Mouse (Mus musculus) intestine, embryonic 16.5 days (tissue): ENCODE data around the gene Ctcfl. TPM values are rescaled to one million over a fixed set of nuclear protein-coding genes. Genes with fewer than 3 reads are reported as not detected.

ENCODE experiments used
- ATAC-seq: fragments of 200-750 bp; cut with Nextera tagmentation; 2 replicates; pipeline ENCODE4 v1.8.0; 2017; ENCODE audit warnings: moderate TSS enrichment, moderate library complexity
- H3K27ac ChIP-seq: fragments of 300-500 bp; sonication (generic); 2 replicates; pipeline ENCODE4 v1.5.1; 2014; ENCODE audit warnings: mild to moderate bottlenecking, low read length
- H3K27me3 ChIP-seq: fragments of 300-500 bp; sonication (generic); replicated peaks from 2 replicates; pipeline ENCODE4 v1.6.1; 2014; ENCODE audit warnings: low read length, control low read depth, mixed read lengths; ENCODE audit not compliant: control insufficient read depth, insufficient read depth
- H3K36me3 ChIP-seq: fragments of 300-500 bp; sonication (generic); 2 replicates; pipeline ENCODE4 v1.6.1; 2014; ENCODE audit warnings: low read length, control low read depth; ENCODE audit not compliant: control insufficient read depth, insufficient read depth
- H3K4me1 ChIP-seq: fragments of 300-500 bp; sonication (generic); 2 replicates; pipeline ENCODE4 v1.6.1; 2014; ENCODE audit warnings: low read length, control low read depth, mixed read lengths; ENCODE audit not compliant: control insufficient read depth, insufficient read depth
- H3K4me2 ChIP-seq: fragments of 300-500 bp; sonication (generic); 2 replicates; pipeline ENCODE4 v1.6.1; 2014; ENCODE audit warnings: low read depth, low read length, control low read depth
- H3K4me3 ChIP-seq: fragments of 300-500 bp; sonication (generic); 2 replicates; pipeline ENCODE4 v1.5.1; 2014; ENCODE audit warnings: mild to moderate bottlenecking, low read length
- H3K9ac ChIP-seq: fragments of 300-500 bp; sonication (generic); 2 replicates; pipeline ENCODE4 v1.6.1; 2014; ENCODE audit warnings: low read depth, low read length
- H3K9me3 ChIP-seq: fragments of 300-500 bp; sonication (generic); 2 replicates; pipeline ENCODE4 v1.6.1; 2016; ENCODE audit warnings: low read length, control low read depth; ENCODE audit not compliant: control insufficient read depth
- WGBS: fragments of 180-500 bp; shearing (Covaris S2); extraction: QIAGEN DNeasy Blood & Tissue Kit; methylation state at CpG from one replicate; pipeline ENCODE4 v1.1.7; 2014; 5-methylcytosine and 5-hydroxymethylcytosine counted together
- polyA plus RNA-seq: library from polyadenylated mRNA; unstranded; fragments of >200 nt; fragmentation: Nextera tagmentation; extraction: Ambion mirVana; gene quantifications from 2 replicates; pipeline ENCODE4 v1.2.1, GENCODE M21; 2015

The Ctcfl gene
- polyA plus RNA-seq, 1 experiment from 2014 or later: 0.22 TPM

GRCm38 (mm10) chr2:173060450-173060849 is 58.9 kb downstream of the Ctcfl start:
- WGBS: 75% methylated on average over 9 of the region's 9 CpGs
- H3K4me2 ChIP-seq: no peak overlapping the region
- H3K4me1 ChIP-seq: peaks cover 19% of the 10 kb centered on the region
- no peak for ATAC-seq
- no peak overlapping the region for H3K4me3 ChIP-seq
- no peaks in the 10 kb centered on the region for H3K36me3 ChIP-seq
- no peak overlapping the region for H3K9ac ChIP-seq
- no peaks in the 10 kb centered on the region for H3K27me3 ChIP-seq
- H3K27ac ChIP-seq: no peak overlapping the region
- H3K9me3 ChIP-seq: no peaks in the 10 kb centered on the region

GRCm38 (mm10) chr2:173058263-173058662 is 61.1 kb downstream of the Ctcfl start:
- no peak overlapping the region for H3K9ac ChIP-seq
- no peak overlapping the region for H3K4me2 ChIP-seq
- peak; percentile 30; the same call in 1 of the 2 replicates for ATAC-seq
- H3K9me3 ChIP-seq: no peaks in the 10 kb centered on the region
- H3K27me3 ChIP-seq: no peaks in the 10 kb centered on the region
- H3K36me3 ChIP-seq: no peaks in the 10 kb centered on the region
- 0 out of 2 replicates have a peak overlapping the region, but pooled peaks have one; percentile 33 for H3K27ac ChIP-seq
- 55% methylated on average over 11 of the region's 11 CpGs for WGBS
- peaks cover 19% of the 10 kb centered on the region for H3K4me1 ChIP-seq
- no peak overlapping the region for H3K4me3 ChIP-seq

- ATAC-seq: peak; percentile 69
- 44% methylated on average over 10 of the region's 10 CpGs for WGBS
- Histone ChIP-seq H3K4me3 (no peak overlapping the region), H3K27me3 (no peaks in the 10 kb centered on the region), H3K4me1 (peaks cover 19% of the 10 kb centered on the region), H3K9me3 (no peaks in the 10 kb centered on the region), H3K27ac (peak overlapping the region; percentile 57), H3K36me3 (no peaks in the 10 kb centered on the region), H3K9ac (no peak overlapping the region), H3K4me2 (peak overlapping the region; percentile 2; the same call in 1 of the 2 replicates)
Measured at GRCm38 (mm10) chr2:173057623-173058022, 61.7 kb downstream of the Ctcfl start.

- 70% methylated on average over 11 of the region's 11 CpGs for WGBS
- Histone ChIP-seq H3K4me3 (no peak overlapping the region), H3K36me3 (no peaks in the 10 kb centered on the region), H3K27ac (0 out of 2 replicates have a peak overlapping the region, but pooled peaks have one; percentile 57), H3K9ac (no peak overlapping the region), H3K9me3 (no peaks in the 10 kb centered on the region), H3K4me2 (no peak overlapping the region), H3K4me1 (peaks cover 17% of the 10 kb centered on the region), H3K27me3 (no peaks in the 10 kb centered on the region)
- ATAC-seq: peak; percentile 65
Measured at GRCm38 (mm10) chr2:173056882-173057315, 62.4 kb downstream of the Ctcfl start.

- H3K9ac ChIP-seq: no peak overlapping the region
- no peak overlapping the region for H3K27ac ChIP-seq
- no peaks in the 10 kb centered on the region for H3K36me3 ChIP-seq
- H3K4me3 ChIP-seq: no peak overlapping the region
- H3K4me2 ChIP-seq: no peak overlapping the region
- no peaks in the 10 kb centered on the region for H3K27me3 ChIP-seq
- WGBS: 71% methylated on average over 10 of the region's 10 CpGs
- ATAC-seq: no peak
- no peaks in the 10 kb centered on the region for H3K9me3 ChIP-seq
- H3K4me1 ChIP-seq: peaks cover 15% of the 10 kb centered on the region
Measured at GRCm38 (mm10) chr2:173056303-173056881, 62.9 kb downstream of the Ctcfl start.

GRCm38 (mm10) chr2:173053846-173054245 is 65.5 kb downstream of the Ctcfl start:
- no peak for ATAC-seq
- no peaks in the 10 kb centered on the region for H3K36me3 ChIP-seq
- H3K4me2 ChIP-seq: no peak overlapping the region
- H3K27ac ChIP-seq: no peak overlapping the region
- 67% methylated on average over 6 of the region's 6 CpGs for WGBS
- H3K9ac ChIP-seq: no peak overlapping the region
- H3K4me3 ChIP-seq: no peak overlapping the region
- H3K27me3 ChIP-seq: no peaks in the 10 kb centered on the region
- H3K4me1 ChIP-seq: peaks cover 25% of the 10 kb centered on the region
- no peaks in the 10 kb centered on the region for H3K9me3 ChIP-seq

- Histone ChIP-seq H3K27ac (no peak overlapping the region), H3K9ac (no peak overlapping the region), H3K4me1 (peaks cover 18% of the 10 kb centered on the region), H3K27me3 (no peaks in the 10 kb centered on the region), H3K4me2 (no peak overlapping the region), H3K9me3 (no peaks in the 10 kb centered on the region), H3K36me3 (no peaks in the 10 kb centered on the region), H3K4me3 (no peak overlapping the region)
- 87% methylated on average over 8 of the region's 8 CpGs for WGBS
- no peak for ATAC-seq
Measured at GRCm38 (mm10) chr2:173052881-173053280, 66.4 kb downstream of the Ctcfl start.

GRCm38 (mm10) chr2:173050604-173051382 is 68.5 kb downstream of the Ctcfl start:
- Histone ChIP-seq H3K4me2 (no peak overlapping the region), H3K9me3 (no peaks in the 10 kb centered on the region), H3K4me3 (no peak overlapping the region), H3K9ac (peak overlapping the region; percentile 36; the same call in 1 of the 2 replicates), H3K36me3 (no peaks in the 10 kb centered on the region), H3K27me3 (no peaks in the 10 kb centered on the region), H3K27ac (peak overlapping the region; percentile 19; the same call in 1 of the 2 replicates), H3K4me1 (peaks cover 22% of the 10 kb centered on the region)
- peak; percentile 78 for ATAC-seq
- 44% methylated on average over 8 of the region's 8 CpGs for WGBS

- Histone ChIP-seq H3K27me3 (no peaks in the 10 kb centered on the region), H3K27ac (no peak overlapping the region), H3K9ac (peak overlapping the region; percentile 8; the same call in 1 of the 2 replicates), H3K4me1 (peaks cover 22% of the 10 kb centered on the region), H3K36me3 (no peaks in the 10 kb centered on the region), H3K9me3 (no peaks in the 10 kb centered on the region), H3K4me3 (no peak overlapping the region), H3K4me2 (no peak overlapping the region)
- WGBS: 57% methylated on average over 6 of the region's 6 CpGs
- ATAC-seq: no peak
Measured at GRCm38 (mm10) chr2:173049817-173050216, 69.5 kb downstream of the Ctcfl start.
